Mouse (Mus musculus) brain, embryonic 18.5 days (tissue): ENCODE results near the gene Gm20431.

Source experiments
- DNase-seq: peaks from one replicate; pipeline ENCODE4 v3.0.0-alpha.2; 2012; ENCODE audit warnings: low read depth, low spot score

Gm20431 gene

GRCm38 (mm10) chr2:167571442-167572220, 89.7 kb downstream of the Gm20431 start:
- DNase-seq: no peak

DNA sequence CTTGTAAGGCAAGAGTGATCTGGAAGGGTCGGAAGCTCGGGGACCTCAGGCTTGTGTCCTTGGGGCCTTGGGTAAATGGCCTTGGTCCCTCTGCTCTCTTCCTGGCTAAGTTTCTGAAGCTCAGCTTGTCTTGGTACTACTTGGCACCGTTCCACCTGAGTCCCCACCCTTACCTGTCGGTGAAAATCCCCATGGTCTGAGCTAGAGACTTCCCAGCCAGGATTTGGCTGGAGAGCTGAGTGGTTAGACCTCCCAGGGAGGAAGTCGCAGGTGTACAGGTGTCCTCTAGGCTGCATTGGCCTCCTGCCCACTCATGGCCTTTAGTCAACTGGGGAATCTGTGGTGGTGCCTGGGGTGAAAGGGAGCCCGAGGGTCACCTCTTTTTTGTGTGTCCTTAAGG, 90.5 kb downstream of the Gm20431 start:
- DNase-seq: no peak

DNA sequence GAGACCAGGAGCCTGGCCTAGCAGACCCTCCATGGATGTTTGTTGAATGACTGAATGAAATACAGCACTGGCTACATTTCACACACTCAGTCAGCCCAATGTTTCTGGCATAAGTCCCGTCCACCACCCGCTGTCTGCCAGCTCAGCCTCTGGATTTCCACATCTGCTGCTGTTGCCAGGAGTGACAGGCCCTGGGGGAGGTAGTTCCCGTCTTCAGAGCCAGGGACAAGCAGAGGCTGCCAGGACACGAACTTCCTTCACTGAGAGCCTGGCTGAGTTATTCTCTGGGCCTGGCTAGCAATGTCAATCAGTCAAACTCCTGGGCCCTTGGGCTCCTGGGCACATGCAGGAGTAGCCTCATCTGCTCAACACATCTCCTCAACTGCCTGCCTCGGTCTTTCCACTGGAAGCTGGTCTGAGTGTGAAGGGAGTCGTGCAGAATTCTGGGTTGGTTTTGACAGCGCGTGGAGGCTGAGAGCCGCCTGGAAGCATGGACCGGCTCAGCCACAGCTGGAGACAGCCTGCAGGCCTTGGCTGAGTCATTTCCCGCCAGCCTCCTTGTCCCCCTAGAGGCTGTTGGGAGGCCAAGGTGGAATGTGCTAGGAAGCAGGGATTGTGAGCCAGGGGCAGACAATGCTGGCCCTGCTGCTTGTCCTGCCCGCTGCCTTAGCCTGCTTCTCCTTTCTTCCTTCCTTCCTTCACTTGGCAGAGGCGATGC, 91.2 kb downstream of the Gm20431 start:
- no peak for DNase-seq

DNA sequence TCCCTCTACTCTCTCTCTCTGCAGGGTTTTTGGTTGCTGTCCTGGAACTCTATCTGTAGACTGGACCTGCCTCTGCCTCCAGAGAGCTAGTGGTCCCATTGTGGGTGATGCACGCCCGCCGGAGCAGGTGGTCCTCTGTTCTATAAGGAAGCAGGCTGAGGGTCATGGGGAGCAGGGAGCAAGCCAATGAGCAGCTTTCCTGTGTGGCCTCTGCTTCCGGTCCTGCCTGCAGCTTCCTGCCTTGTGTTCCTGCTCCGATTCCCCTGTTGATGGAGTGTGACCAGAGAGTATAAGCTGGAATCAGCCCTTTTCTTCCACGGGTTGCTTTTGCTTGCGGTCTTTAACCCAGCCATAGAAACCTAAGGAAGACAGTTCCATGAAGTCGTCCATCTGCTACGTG, 93.2 kb downstream of the Gm20431 start:
- no peak for DNase-seq

GRCm38 (mm10) chr2:167565682-167566081, 95.6 kb downstream of the Gm20431 start:
- no peak for DNase-seq

GRCm38 (mm10) chr2:167565312-167565656, 96.0 kb downstream of the Gm20431 start:
- no peak for DNase-seq

- no peak for DNase-seq
Measured at GRCm38 (mm10) chr2:167564551-167565311, 96.6 kb downstream of the Gm20431 start.

GRCm38 (mm10) chr2:167563703-167564102, 97.6 kb downstream of the Gm20431 start:
- DNase-seq: no peak

- no peak for DNase-seq
Measured at GRCm38 (mm10) chr2:167563035-167563434, 98.3 kb downstream of the Gm20431 start.

DNA sequence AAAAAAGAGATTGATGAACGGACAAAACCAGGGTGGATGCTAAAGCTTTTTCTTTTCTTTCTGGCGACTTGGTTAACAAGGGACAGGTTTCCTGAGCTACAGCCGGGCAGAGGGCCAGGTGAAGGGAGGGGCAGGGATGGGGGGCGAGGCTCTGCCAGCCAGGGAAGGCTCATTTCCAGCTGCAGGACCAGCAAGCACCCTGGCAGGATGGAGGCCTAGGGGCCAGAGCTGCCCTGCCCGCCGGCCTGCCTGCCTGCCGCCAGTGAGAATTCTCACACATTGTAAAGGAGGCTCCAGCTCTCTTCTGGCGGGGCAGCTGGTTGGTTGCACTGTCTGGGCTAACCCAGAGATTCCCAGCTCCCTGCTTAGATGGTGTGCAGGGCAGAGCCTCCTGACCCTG, 99.2 kb downstream of the Gm20431 start:
- DNase-seq: no peak

DNA sequence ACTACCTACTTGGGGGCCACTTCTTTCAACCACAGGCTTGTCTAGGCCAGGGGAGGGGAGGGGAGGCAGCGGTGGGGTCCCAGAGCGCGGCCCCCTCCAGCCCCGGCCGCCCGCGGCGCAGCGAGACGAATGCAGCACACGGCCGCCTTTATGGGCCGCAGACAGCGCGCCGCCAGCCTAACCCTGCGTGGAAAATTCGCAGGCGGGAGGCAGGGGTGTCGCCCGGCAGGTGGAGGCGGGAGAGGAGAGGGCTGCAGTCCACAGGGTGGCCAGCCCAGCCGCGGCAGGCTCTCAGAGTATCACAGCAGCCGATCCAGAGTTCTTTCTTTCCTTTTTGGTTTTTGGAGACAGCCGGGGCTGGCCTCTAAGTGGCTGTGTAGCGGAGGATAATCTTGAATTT, 101.9 kb downstream of the Gm20431 start:
- DNase-seq: no peak
